Mouse (Mus musculus) c-Kit-negative CD71-positive TER-119-positive erythroid progenitor cells, embryonic 14.5 days (primary cell): Measurements from ENCODE around the gene Gfm1.

Experiments
- DNase-seq: peaks from one replicate; pipeline ENCODE4 v3.0.0-alpha.2; 2013; ENCODE audit warnings: low read depth, low spot score

Gene Gfm1

DNA sequence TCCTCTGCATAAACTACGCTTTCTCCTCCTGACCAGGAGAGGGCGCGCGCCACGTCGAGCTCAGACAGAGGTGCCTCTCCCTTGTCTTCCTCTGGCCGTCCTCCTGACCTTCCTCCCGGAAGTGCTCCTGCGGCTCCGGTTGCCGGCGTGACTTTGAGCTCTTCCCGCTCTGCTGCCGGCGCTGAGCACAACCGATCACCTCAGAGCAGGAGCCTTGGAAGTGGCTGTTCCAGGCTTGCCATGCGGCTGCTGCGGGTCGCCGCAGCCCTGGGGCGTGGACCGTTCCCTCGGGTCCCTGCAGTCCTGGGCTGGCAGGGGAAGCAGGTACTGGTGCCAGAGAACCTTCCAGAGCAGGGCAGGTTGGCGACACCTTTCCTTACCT is at the start of gene Gfm1:
Gene Gfm1 (plus strand): TSS at position 98 of the 382 bp plus-strand sequence.
- peak; percentile 71 for DNase-seq

- no peak for DNase-seq
Measured at GRCm38 (mm10) chr3:67429338-67429998, 428 bp upstream of the Gfm1 start.

DNA sequence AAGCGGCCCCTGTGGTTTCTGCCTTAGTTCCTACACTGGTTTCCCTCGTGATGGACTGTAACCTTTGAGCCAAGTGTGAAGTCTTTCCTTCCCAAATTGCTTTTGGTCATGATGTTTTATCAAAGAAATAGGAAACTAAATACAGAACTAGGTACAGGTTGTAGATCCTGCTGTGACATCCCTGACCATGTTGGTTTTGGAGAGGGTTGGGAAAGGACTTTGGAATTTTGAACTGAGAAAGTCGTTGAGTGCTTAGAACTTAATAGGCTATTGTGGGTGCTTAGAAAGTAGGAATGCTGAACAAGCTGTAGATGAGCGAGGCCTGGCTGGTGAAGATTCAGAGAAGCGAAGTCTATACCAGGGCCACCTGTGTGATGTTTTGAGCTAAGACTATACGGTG is 4.1 kb downstream of the Gfm1 start:
- no peak for DNase-seq

GRCm38 (mm10) chr3:67447143-67447542 is 17.2 kb downstream of the Gfm1 start:
- DNase-seq: no peak

- DNase-seq: no peak
Measured at GRCm38 (mm10) chr3:67449660-67450059, 19.8 kb downstream of the Gfm1 start.

- no peak for DNase-seq
Measured at GRCm38 (mm10) chr3:67450601-67451210, 20.8 kb downstream of the Gfm1 start.

DNA sequence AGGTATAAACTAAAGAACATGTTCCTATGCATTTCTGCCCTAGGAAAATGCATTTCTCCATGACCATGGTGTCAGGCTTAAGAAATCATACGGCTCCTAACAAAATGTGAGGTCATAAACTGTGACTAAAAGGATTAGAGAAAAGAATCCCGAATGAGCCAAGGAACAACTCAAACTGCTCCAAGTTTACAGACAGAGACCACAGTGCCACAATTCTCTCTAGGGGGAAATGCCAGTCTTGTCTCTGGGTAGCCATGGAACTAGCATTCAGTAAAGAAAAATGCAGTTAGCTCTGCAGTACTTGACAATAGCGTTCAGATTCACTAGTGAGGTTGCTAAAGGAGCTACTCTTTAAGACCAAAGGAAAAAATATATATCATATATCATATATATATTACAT is 30.0 kb downstream of the Gfm1 start:
- DNase-seq: no peak

GRCm38 (mm10) chr3:67462015-67462414 is 32.1 kb downstream of the Gfm1 start:
- DNase-seq: no peak

GRCm38 (mm10) chr3:67462578-67462977 is 32.7 kb downstream of the Gfm1 start:
- DNase-seq: no peak

DNA sequence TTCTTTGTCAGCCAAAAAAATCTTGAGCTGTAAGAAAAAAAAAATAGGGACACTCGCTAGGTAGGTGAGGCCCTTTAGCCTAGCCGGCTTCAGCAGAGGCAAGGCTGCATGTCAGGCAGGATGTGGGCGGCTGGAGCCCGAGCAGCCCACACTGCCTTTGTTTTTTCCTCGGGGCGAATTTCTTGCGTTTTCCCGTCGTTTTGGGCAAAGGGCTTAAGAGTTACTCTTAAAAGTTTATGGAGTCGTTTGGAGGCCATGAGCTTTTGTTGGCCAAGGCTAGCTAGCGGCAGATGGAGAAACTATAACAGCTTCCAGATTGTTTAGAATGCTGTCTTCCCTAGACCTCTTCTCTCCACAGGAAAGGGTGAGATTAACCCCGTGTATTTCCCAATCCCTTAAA is 33.1 kb downstream of the Gfm1 start:
- no peak for DNase-seq

- no peak for DNase-seq
Measured at GRCm38 (mm10) chr3:67463450-67464372, 33.8 kb downstream of the Gfm1 start, which contains the start of gene Lxn. Lxn (minus strand) TSS chr3:67463926.

- no peak for DNase-seq
Measured at GRCm38 (mm10) chr3:67466576-67466975, 36.7 kb downstream of the Gfm1 start.

DNA sequence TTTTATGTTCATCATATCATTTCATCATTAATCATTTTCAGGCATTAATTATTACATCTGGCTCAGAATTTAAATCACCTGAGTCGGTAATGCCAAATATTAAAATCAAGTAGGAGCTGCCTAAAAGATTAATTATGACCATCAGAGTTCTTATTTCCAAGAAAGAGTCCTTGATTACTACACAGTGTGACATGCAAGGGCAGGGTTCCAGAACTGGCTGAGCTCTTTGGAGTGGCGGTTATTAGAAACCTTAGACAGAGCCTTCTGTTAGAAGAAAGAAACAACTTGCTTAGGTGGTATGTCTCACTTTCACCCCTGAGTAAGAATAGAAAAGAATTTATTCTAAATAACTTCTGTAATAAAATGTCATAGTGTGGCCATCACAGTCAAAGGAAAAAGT is 37.4 kb downstream of the Gfm1 start:
- DNase-seq: no peak

DNA sequence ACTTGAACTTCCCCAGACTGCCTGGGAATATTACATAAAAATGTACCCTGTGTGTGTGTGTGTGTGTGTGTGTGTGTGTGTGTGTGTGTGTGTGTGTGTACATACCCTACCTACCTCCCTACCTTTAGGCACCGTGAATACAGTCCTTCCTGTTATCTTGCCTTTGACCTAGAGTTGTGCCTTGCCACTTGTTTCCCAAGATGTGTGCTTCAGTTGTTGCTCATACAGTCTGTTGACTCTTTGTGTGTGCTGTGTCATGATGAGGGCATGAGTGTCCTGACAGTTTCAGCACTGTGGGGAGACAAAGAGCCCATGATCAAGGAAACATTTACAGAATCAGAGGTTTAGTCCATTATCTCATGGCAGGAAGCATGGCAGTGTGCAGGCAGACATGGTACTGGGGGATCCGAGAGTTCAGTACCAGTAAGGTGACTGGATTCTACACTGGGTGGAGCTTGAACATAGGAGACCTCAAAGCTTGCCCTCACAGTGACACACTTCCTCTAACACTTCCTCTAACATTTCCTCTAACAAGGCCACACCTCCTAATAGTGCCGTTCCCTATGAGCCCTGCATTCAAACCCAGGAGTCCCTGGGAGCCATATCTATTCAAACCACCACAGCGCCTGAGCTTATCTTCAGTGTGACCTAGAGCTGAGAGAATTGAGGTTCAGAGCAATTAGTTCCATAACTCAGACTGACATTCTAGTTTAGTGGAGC is 41.7 kb downstream of the Gfm1 start:
- no peak for DNase-seq

- DNase-seq: no peak
Measured at GRCm38 (mm10) chr3:67473438-67473837, 43.5 kb downstream of the Gfm1 start.

DNA sequence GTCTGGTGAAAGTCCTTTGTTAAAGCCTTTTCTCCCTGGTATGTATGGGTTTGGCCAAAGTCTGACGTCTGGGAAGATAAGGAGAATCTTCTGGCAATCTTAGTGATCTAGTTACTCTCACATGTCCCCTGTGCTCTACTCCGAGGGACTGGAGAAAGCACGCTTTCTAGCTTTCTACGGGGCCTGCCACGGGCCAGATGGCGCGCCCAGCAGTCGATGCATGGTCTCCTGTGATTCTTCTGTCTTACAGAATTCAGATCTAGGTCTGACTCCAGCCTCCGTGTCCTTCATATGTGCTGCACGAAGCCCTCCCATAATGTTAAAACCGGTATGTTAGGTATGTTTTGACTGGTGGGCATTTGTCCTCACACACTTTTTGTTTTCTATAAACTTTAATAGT is 49.9 kb downstream of the Gfm1 start:
- no peak for DNase-seq

- no peak for DNase-seq
Measured at GRCm38 (mm10) chr3:67482400-67482799, 52.5 kb downstream of the Gfm1 start.

DNA sequence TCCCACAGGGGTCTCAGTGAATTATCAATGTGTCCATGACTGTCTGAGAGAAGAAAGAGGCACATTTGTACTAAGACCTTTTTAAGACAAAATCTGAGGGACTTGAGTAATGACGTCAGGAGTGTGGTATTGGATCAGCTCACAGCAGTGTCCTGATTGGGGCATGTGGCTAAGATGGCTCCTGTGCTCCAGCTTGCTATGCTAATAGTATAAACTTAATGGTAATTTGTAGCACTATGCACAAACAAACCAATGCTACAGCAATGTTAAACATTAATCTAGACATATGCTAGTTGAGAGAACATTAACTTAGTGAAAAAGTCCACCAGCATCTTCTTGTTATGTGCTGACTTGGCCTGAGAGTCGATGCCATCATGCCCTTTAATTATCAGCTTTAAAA is 55.3 kb downstream of the Gfm1 start:
- no peak for DNase-seq

- no peak for DNase-seq
Measured at GRCm38 (mm10) chr3:67490156-67490555, 60.3 kb downstream of the Gfm1 start.

GRCm38 (mm10) chr3:67492086-67492869 is 62.4 kb downstream of the Gfm1 start:
- DNase-seq: no peak

DNA sequence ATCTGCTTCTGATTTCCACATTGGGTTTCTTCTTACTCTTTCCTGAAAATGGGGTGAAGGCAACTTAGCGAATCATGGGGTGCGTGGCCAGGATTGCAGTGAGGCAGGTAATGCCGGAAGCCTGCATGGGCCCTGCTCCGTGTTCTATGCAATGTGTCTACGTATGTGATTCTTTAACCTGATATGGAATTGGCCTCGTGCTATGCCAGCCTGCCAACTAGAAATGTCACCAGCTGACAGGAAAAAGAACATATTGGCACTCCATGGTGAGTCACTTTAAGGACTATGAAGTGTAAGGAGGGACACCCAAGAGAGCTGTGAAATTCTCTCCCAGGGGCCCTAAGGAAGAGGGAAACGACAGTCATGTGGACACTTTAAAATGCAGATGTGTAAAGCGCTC is 63.2 kb downstream of the Gfm1 start:
- no peak for DNase-seq
